Mouse (Mus musculus) lung, postnatal 0 days (tissue): ENCODE results near the gene Poldip3. TPM values are rescaled to one million over a fixed set of nuclear protein-coding genes. Genes with fewer than 3 reads are reported as not detected.
A peak's percentile ranks its signal among the peaks of the same experiment; 100 is the strongest.
"Not testable (repeated sequence)": the region's sequence is repeated elsewhere in the genome, so short reads cannot be mapped to it uniquely, and the experiment has no call there.

Experiments
- ATAC-seq: fragments of 200-750 bp; cut with Nextera tagmentation; 2 replicates; pipeline ENCODE4 v1.8.0; 2017; ENCODE audit warnings: moderate library complexity
- DNase-seq: peaks from one replicate; pipeline ENCODE4 v3.0.0-alpha.2; 2016; ENCODE audit warnings: low spot score
- H3K27ac ChIP-seq: fragments of 300-500 bp; sonication (generic); 2 replicates; pipeline ENCODE4 v1.5.1; 2014; ENCODE audit warnings: antibody characterized with exemption, mild to moderate bottlenecking, low read length, mixed read lengths
- H3K27me3 ChIP-seq: fragments of 300-500 bp; sonication (generic); replicated peaks from 2 replicates; pipeline ENCODE4 v1.6.1; 2014; ENCODE audit warnings: low read length, mixed read lengths; ENCODE audit not compliant: insufficient read depth
- H3K36me3 ChIP-seq: fragments of 300-500 bp; sonication (generic); 2 replicates; pipeline ENCODE4 v1.6.1; 2014; ENCODE audit warnings: low read length, mixed read lengths; ENCODE audit not compliant: insufficient read depth
- H3K4me1 ChIP-seq: fragments of 300-500 bp; sonication (generic); 2 replicates; pipeline ENCODE4 v1.6.1; 2014; ENCODE audit warnings: antibody characterized with exemption, low read depth, low read length, mixed read lengths; ENCODE audit not compliant: insufficient read depth
- H3K4me2 ChIP-seq: fragments of 300-500 bp; sonication (generic); replicated peaks from 2 replicates; pipeline ENCODE4 v1.6.1; 2014; ENCODE audit warnings: low read depth, mild to moderate bottlenecking, low read length, moderate library complexity, mixed read lengths
- H3K4me3 ChIP-seq: fragments of 300-500 bp; sonication (generic); 2 replicates; pipeline ENCODE4 v1.5.1; 2014; ENCODE audit warnings: low read depth, low read length
- H3K9ac ChIP-seq: fragments of 300-500 bp; sonication (generic); replicated peaks from 2 replicates; pipeline ENCODE4 v1.6.1; 2014; ENCODE audit warnings: low read depth, mild to moderate bottlenecking
- H3K9me3 ChIP-seq: fragments of 300-500 bp; sonication (generic); 2 replicates; pipeline ENCODE4 v1.6.1; 2016; ENCODE audit warnings: low read length, mixed read lengths
- CTCF ChIP-seq: IDR thresholded peaks from 2 replicates; pipeline ENCODE4 v1.5.1; 2016; ENCODE audit warnings: antibody characterized with exemption, mild to moderate bottlenecking
- EP300 ChIP-seq: IDR thresholded peaks from 2 replicates; pipeline ENCODE4 v1.6.1; 2016; ENCODE audit warnings: antibody characterized with exemption, mild to moderate bottlenecking, control low read depth
- WGBS: fragments of 180-500 bp; shearing (Covaris S2); extraction: QIAGEN DNeasy Blood & Tissue Kit; methylation state at CpG from one replicate; pipeline ENCODE4 v1.1.7; 2014; 5-methylcytosine and 5-hydroxymethylcytosine counted together
- polyA plus RNA-seq: library from polyadenylated mRNA; unstranded; fragments of >200 nt; fragmentation: Nextera tagmentation; extraction: Ambion mirVana; gene quantifications from 2 replicates; pipeline ENCODE4 v1.2.1, GENCODE M21; 2015

Gene Poldip3
- polyA plus RNA-seq, 1 experiment from 2014 or later = 77.0 TPM

DNA sequence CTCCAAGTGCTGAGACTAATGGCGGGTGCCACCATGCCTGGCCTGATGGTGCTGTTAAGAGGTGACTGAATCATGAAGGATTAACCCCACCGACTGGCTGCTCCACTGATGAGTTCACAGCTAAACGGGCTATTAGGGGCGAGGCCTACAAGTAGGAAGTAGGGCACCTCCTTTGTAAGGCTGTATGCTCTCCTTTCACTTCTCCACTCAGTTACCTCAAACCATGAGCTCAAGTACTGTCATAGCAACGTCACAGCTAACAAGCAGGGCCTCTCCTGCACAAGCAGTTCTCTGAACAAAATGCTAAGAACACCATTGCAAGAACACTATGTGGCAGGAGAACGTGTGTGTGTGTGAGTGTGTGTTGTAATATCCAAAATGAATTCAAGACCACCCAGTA, 3.6 kb downstream of the Poldip3 start:
- no peak overlapping the region for H3K27ac ChIP-seq
- no peak overlapping the region for H3K4me3 ChIP-seq
- no peak overlapping the region for H3K9ac ChIP-seq
- DNase-seq (peak; percentile 48), ATAC-seq (no peak)
- no peaks in the 10 kb centered on the region; the same call in 1 of the 2 replicates for H3K4me1 ChIP-seq
- 72% methylated on average over 6 of the region's 6 CpGs for WGBS
- TF ChIP-seq EP300 (no peak), CTCF (no peak)
- no peak overlapping the region for H3K4me2 ChIP-seq
- H3K27me3 ChIP-seq = no peaks in the 10 kb centered on the region
- H3K36me3 ChIP-seq = peaks cover 4% of the 10 kb centered on the region; the same call in 1 of the 2 replicates
- H3K9me3 ChIP-seq = no peaks in the 10 kb centered on the region

- Histone ChIP-seq H3K9me3 (no peaks in the 10 kb centered on the region), H3K36me3 (peaks cover 4% of the 10 kb centered on the region; the same call in 1 of the 2 replicates), H3K4me1 (no peaks in the 10 kb centered on the region; the same call in 1 of the 2 replicates), H3K27me3 (no peaks in the 10 kb centered on the region), H3K4me2 (no peak overlapping the region), H3K4me3 (no peak overlapping the region), H3K27ac (peak overlapping the region; percentile 10; the same call in 1 of the 2 replicates), H3K9ac (no peak overlapping the region)
- no peak for TF ChIP-seq CTCF
- TF ChIP-seq EP300 = no peak
- WGBS = 23% methylated on average over 5 of the region's 5 CpGs
- ATAC-seq = peak; percentile 52
- DNase-seq = peak; percentile 40
These were observed 6.3 kb downstream of the Poldip3 start for GRCm38 (mm10) chr15:83142861-83143260.

DNA sequence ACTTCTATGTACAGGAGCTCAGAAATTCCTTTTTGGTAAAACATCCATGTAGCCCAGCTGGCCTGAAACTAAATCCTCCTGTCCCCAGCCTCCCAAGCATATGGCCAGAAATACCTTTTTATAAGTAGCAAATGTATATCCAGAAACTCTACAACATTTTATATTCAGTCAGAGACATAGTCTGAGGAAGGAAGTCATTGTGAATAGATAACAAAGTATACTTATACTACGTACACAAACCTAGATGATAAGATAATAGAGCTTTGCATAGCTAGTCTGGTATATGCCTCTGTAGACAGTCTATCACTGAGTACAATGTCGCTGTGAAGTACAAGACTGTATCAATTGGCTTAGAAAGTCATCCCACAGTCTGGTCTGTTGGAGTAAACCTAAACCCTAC, 13.5 kb downstream of the Poldip3 start:
- H3K4me1 ChIP-seq = no peaks in the 10 kb centered on the region
- ATAC-seq (no peak), DNase-seq (no peak)
- H3K27ac ChIP-seq = no peak overlapping the region
- peaks cover 33% of the 10 kb centered on the region for H3K36me3 ChIP-seq
- 68% methylated on average over 2 of the region's 2 CpGs for WGBS
- TF ChIP-seq CTCF (no peak), EP300 (no peak)
- no peak overlapping the region for H3K9ac ChIP-seq
- H3K27me3 ChIP-seq = no peaks in the 10 kb centered on the region
- H3K4me3 ChIP-seq = no peak overlapping the region
- H3K9me3 ChIP-seq = no peaks in the 10 kb centered on the region
- no peak overlapping the region for H3K4me2 ChIP-seq

- no peak overlapping the region for H3K9ac ChIP-seq
- no peaks in the 10 kb centered on the region for H3K9me3 ChIP-seq
- no peak for DNase-seq
- peaks cover 36% of the 10 kb centered on the region for H3K36me3 ChIP-seq
- no peak overlapping the region for H3K4me2 ChIP-seq
- ATAC-seq = no peak
- TF ChIP-seq CTCF (no peak), EP300 (no peak)
- WGBS = 85% methylated on average over 6 of the region's 6 CpGs
- H3K27ac ChIP-seq = no peak overlapping the region
- no peak overlapping the region for H3K4me3 ChIP-seq
- no peaks in the 10 kb centered on the region for H3K4me1 ChIP-seq
- no peaks in the 10 kb centered on the region for H3K27me3 ChIP-seq
These were observed 14.5 kb downstream of the Poldip3 start for GRCm38 (mm10) chr15:83134671-83135070.

DNA sequence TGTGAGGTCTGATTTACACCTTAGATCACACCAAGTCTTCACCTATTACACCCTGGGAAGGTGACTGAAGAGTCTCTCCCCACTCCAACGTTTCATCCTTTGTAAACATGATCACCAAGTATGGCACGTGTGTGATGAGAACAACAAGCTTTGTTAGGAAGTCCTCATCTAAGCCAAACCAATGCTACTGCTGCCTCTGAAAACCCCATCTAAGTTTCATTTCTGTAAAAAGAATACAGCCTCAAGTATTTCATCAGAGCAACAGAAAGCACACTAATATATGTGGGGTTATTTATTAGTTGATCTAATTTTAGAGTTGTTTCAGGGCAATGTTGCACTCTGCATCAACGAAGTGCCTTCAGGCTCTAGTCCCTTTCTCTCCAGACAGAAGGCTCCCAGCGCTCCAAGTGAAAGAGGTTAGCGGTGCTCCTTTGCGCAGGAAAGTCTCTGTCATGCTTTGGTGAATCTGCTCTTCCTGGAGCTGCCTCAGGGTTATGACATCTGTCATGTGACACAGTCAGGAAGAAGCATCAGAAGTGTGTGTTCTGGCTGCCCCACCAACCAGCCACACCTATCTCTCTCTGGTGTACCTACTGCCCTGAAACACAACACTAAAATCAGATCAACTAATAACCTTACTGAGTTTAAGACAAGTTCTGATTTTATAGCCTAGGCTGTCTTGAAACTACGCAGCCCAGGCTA, 19.5 kb downstream of the Poldip3 start:
- 84% methylated on average over 7 of the region's 7 CpGs for WGBS
- ATAC-seq = no peak

DNA sequence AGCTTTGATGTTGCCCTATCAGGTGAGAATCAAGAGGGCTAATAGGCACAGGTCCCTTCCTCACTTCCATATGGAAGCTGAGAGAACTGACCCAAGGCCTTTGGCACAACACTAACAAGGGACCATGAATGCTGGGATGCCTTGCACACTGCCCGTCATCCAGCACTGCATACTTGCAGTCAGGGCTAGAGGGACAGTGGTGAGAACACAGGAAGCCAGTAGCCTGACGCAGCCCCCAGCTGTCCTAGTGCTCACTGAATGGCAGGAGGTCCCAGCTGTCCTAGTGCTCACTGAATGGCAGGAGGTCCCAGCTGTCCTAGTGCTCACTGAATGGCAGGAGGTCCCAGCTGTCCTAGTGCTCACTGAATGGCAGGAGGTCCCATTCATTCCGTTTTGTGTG, 22.1 kb downstream of the Poldip3 start:
- H3K4me3 ChIP-seq, H3K27me3 ChIP-seq, H3K4me1 ChIP-seq, H3K9ac ChIP-seq, H3K27ac ChIP-seq, H3K4me2 ChIP-seq, H3K9me3 ChIP-seq: not testable (repeated sequence)
- H3K36me3 ChIP-seq = peaks cover 49% of the 10 kb centered on the region
- ATAC-seq (peak; percentile 47), DNase-seq (peak; percentile 53)
- 74% methylated on average over 3 of the region's 3 CpGs for WGBS

More for the DNA sequence above, 19.5 kb downstream of the Poldip3 start:
- no peak for DNase-seq
- H3K4me2 ChIP-seq = no peak overlapping the region
- TF ChIP-seq EP300 (no peak), CTCF (no peak)
- no peaks in the 10 kb centered on the region for H3K4me1 ChIP-seq
- no peaks in the 10 kb centered on the region for H3K9me3 ChIP-seq
- H3K9ac ChIP-seq = no peak overlapping the region
- H3K27ac ChIP-seq = no peak overlapping the region
- H3K36me3 ChIP-seq = peaks cover 58% of the 10 kb centered on the region
- H3K4me3 ChIP-seq = no peak overlapping the region
- no peaks in the 10 kb centered on the region for H3K27me3 ChIP-seq
